Mouse (Mus musculus): ENCODE data around the gene Hdac4.

Gene Hdac4

GRCm38 (mm10) chr1:92100371-92100891 is 95.1 kb downstream of the Hdac4 start:
- DNase-seq (ENCODE audit: low spot score in 2 of 2): peak in 1 of 2 experiments; percentile 41

DNA sequence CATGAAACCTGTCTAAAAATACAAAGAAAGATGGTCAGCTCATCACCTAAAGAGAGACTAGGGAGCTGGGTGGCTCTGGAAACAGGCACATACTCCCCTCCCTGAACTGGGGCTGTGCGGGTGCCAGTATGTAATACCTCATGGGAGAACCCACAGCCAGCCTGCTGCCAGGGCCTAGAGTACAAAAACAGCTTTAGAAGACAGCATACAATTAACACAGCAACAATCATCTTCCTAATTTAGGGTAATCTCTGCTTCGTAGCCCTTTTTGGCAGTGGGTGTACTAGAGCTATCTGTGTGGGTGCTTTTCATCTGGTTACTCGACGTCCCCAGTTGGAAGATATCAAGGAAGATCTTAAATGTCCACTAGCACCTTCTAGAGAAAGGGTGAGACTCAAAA is 95.5 kb downstream of the Hdac4 start:
- no peak for DNase-seq (ENCODE audit: low spot score in 2 of 2)

GRCm38 (mm10) chr1:92099502-92099901 is 96.0 kb downstream of the Hdac4 start:
- DNase-seq (ENCODE audit: low spot score in 2 of 2): peak; percentile 39 to 71

DNA sequence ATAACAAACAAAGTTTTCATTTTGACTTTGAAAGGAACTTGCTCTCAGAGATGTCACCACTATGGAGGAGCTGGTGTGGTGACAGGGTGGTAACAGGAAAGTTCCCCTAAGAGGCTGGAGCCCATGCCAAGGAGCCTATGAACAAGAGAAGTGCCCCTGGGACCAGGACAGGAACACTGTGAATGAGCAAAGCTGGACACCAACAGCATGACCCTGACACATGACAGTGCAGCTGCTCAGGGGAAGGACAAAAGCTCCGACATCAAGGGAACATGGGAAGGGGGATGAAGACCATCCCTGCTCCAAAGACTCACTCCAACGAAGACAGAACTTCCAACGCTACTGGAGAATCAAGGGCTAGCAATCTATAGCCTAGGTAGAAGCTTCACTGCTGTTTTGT is 97.0 kb downstream of the Hdac4 start:
- DNase-seq (ENCODE audit: low spot score in 2 of 2): no peak

DNA sequence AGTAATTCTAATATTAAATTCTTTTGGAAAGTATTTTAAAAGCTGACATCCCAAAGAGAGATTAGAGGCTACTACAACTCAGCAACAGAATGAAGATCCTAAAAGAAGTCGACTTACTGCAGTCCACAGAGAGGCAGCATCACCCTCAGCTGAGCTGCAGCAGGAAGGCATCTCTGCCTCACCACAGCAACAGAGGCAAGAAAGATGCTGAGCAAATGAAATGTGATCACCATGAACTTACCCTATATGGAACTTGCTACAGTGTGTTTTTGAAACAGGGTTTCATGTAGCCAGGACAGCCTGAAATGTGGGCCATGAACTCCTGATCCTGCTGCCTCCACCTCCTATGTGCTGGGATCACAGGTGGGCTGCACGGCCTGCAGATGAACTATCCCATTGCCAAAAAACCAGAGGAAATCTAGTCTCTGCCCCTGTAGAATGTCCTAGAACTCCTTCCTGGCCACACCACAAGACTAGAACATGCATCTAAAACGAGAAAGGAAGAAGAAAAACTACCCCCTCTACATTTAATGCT is 98.4 kb downstream of the Hdac4 start:
- DNase-seq (ENCODE audit: low spot score in 2 of 2): no peak

DNA sequence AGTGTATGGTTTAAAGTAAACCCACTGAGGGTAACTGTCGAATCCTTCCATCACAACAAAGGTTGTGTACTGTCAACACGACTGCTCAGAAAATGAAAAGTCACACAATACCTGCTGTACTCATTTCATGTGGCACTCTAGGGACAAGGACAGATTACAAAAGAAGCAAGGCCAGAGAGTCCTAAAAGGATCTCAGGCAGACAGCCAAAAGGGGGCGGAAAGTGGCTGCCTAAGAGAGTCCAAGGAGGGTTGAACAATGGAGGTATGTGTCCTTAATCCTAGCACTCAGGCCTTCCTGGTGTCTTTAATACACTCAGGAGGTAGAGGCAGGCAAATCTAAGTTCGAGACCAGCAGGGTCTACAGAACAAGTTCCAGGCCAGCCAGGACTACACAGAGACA is 103.2 kb downstream of the Hdac4 start:
- no peak for DNase-seq (ENCODE audit: low spot score in 2 of 2)

GRCm38 (mm10) chr1:92087821-92088220 is 107.7 kb downstream of the Hdac4 start:
- no peak for DNase-seq (ENCODE audit: low spot score in 2 of 2)

GRCm38 (mm10) chr1:92087343-92087742 is 108.2 kb downstream of the Hdac4 start:
- DNase-seq (ENCODE audit: low spot score in 2 of 2): no peak

- no peak for DNase-seq (ENCODE audit: low spot score in 2 of 2)
Measured at GRCm38 (mm10) chr1:92086841-92087240, 108.7 kb downstream of the Hdac4 start.

GRCm38 (mm10) chr1:92086277-92086813 is 109.2 kb downstream of the Hdac4 start:
- DNase-seq (ENCODE audit: low spot score in 2 of 2): no peak

DNA sequence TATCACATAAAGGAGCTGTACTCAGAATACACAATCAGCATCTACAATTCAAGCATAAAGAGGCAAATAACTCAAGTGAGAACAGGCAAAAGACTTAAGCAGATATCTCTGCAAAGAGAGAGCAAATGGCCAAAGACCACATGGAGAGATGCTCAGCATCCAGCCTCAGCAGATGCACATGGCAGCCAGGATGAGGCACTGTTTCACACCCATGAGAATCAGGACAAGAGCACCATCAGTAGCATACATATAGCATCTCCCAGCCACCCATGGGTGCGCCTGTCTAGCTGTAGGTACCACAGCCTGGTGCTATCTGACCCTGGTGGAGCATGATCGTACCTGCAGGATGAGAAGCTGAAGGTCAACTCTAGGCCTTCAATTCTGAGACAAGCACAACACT is 110.8 kb downstream of the Hdac4 start:
- no peak for DNase-seq (ENCODE audit: low spot score in 2 of 2)

- peak in 1 of 2 experiments; percentile 17 for DNase-seq (ENCODE audit: low spot score in 2 of 2)
Measured at GRCm38 (mm10) chr1:92084004-92084403, 111.5 kb downstream of the Hdac4 start.

DNA sequence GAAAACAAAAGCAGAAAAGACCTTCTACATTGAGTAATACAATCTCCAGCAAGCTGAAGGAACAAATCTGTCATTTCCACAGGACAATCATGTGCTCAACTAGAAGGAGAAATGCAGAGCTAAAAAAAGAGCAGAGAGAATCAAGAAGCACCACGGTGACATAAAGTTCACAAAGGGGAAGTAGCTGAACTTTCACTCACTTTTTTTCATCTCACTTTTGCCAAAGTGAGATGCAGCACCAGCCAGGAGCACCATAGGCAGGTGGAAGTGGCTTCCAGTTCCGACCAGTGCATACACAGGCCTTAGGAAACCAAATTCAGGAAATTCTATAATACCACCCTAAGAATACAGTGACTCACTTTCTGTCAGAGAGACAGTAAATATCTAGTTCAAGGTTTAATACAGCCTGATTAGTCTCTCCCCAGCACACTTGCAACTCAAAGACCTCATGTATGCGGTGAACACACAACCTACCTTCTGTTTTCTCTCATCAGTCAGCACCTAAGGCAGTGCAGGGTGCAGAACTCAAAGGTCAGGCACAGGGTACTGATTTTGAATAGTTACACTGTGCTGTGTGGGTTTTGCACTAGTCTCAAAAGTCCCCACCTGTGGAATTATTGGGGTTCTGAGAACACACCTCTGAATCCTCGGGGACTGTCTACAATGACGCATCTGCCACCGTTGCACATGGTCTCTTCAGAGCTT is 112.5 kb downstream of the Hdac4 start:
- no peak for DNase-seq (ENCODE audit: low spot score in 2 of 2)

- no peak for DNase-seq (ENCODE audit: low spot score in 2 of 2)
Measured at GRCm38 (mm10) chr1:92082156-92082836, 113.2 kb downstream of the Hdac4 start.

DNA sequence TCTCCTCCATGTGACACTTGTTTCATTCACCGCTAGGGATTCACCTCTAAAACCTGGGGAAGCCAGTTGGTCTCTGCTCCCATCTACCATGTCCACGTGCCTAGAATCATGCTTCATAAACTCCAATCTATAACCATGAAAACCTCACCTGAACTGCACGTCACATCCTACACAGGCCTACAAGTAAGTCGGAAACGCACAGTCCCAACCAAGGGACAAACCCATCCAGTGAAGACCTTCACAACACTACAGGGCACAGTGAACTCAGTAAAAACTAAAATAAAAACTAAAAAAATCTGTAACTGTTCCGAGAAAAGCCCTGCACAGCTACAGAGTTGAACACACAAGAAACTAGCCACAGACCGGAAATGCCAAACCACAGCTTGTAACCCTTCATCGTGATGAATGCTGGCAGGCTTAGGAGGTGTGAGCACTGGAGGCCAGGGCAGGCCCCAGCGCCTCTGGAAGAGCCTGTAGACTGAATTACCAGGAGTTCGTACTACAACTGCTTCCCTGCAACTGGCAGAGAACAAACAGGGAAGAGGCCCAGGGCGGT is 115.4 kb downstream of the Hdac4 start:
- DNase-seq (ENCODE audit: low spot score in 2 of 2): no peak

GRCm38 (mm10) chr1:92075312-92075711 is 120.2 kb downstream of the Hdac4 start:
- DNase-seq (ENCODE audit: low spot score in 2 of 2): no peak

DNA sequence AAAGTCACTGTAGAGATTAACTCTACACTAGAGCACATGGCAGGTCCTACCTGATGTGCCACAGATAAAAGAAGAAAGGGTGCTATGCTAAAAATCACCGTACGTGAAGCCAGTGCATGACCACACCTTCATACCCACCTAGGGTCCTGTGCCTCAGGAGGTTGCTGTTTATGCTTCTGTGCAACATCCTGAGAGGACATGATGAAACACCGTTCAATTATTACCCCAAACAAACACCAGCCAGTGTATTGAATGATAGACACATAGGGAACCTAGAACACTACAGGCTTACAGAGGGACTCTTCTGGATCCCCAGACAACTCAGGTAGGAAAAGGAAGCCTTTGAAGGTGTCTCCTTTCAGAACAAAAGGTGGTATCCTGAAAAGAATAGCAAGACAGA is 120.8 kb downstream of the Hdac4 start:
- DNase-seq (ENCODE audit: low spot score in 2 of 2): no peak

DNA sequence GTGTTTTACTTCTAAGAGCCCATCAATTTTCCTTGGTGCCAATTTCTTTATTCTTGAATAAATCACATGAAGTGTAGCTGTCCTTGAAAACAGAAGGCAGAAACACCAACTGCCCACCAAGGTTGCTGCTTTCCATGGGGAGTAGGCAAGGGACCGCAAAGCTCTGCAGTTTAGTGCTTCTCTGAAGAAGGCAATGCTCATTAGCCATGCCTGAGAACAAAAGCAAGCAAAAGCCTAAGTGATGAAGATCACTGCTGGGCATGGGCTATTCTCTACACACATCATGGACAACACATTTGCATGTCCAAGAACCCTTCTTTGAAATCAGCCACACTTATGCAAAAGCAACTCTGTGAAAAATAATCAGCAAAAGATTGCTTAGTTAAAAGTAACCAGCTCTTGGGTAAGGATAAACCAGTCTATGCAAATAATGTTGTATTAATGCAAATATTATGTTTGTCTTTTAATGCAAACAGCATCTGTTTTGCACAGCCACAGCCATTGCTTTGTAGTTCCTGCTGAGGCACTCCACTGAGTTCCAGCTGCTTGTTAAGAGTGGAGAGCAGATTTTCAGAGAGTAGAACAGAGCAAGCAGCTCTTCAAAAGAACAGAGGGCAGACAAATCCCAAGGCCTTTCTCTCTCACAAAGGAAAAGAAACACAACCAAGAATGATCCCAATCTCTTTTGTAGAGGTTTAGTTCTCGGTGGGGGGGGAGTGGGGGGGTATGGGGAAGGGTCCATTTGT is 125.4 kb downstream of the Hdac4 start:
- no peak for DNase-seq (ENCODE audit: low spot score in 2 of 2)

- no peak for DNase-seq (ENCODE audit: low spot score in 2 of 2)
Measured at GRCm38 (mm10) chr1:92069464-92069863, 126.0 kb downstream of the Hdac4 start.

DNA sequence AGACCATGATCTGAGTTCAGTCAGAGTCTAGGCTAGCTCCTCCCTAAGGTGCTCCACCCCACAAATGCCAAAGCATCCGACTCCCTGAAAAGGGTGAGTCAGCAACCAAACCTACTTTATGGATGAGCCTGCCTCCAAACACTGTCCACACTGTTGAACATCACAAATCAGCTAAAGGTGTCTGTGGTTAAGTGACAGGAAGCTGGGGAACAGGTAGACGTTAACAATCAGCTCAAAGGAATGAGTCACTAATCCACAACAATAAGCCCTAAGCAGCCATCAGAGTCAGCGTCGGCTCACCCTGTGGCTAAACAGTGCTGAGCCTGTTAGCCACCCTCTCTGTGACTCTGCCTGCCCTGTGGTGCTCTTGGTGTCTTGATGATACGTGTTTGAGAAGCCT is 131.2 kb downstream of the Hdac4 start:
- no peak for DNase-seq (ENCODE audit: low spot score in 2 of 2)

GRCm38 (mm10) chr1:92063271-92063670 is 132.2 kb downstream of the Hdac4 start:
- DNase-seq (ENCODE audit: low spot score in 2 of 2): no peak
